Mouse (Mus musculus) layer of hippocampus, adult 11-12 months (tissue): ENCODE data around the gene Thop1.
"Not testable (repeated sequence)": the region's sequence is repeated elsewhere in the genome, so short reads cannot be mapped to it uniquely, and the experiment has no call there.

Experiments used
- DNase-seq: peaks from one replicate; pipeline ENCODE4 v3.0.0; 2022; ENCODE audit warnings: low spot score

The Thop1 gene

DNA sequence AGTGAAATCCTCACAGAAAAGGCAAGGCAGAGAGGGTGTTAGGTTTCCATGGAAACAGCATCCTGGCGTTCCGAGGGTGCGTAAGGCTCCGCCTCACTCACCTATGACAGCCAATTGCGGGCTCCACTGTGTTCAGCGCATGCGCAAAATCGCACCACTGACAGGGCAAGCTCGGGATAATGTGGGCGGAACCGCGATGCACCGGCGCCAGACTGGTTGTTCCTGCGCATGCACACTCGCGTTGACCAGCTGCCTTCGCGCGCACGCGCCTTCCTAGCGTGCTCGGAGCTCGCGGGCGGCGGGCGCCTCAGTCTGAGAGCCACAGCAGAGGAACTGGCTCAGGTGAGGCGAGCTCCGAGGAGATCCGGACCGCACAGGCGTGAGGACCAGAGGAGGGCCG lies at the start of gene Thop1:
TSS of gene Thop1 (plus strand) at position 200 of the 400 bp plus-strand sequence.
- DNase-seq, result peak; percentile 98

DNA sequence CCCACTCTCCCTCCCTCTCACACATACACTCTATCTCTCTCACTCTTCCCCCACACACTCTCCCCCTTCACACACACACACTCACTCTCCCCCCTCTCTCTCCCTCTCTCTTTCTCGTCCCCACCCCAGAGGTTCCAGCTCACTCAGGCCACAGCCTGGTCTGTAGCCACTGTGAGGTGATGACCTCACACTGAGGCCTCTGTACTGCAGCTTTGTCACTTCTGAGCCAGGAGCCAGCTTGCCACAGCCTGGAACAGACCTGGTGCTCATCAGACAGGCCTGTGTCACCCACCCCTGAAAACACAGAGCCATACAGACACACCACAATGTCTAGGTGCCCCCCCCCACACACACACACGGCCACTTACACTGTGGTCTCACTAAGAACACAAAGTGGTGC lies 49.6 kb upstream of the Thop1 start:
- DNase-seq, result peak; percentile 58

DNA sequence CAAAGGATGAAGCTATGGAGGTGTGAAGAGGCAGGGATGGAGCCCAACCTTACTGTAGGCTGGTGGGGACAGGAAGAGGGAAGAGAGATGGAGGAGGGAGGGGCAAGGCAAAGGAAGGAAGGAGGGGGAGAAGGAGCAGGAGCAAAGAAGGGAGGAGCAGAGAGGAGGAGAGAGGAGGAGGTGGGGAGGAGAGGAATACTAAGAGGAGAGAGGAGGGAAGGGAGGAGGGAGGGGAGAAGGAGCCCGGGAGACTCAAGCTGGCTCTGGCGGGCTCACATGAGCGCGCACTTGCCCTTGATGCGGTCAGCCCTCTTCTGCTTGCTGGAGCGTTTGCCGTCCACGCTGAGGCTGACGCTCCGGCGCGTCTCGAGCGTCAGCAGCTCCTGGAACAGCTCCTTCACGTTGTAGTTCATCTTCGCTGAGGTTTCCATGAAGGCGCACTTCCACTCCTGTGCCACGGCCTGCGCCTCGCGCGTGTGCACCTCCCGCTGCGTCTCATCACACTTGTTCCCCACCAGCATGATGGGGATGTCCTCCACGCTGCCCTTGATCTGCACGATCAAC lies 48.2 kb upstream of the Thop1 start:
- no peak for DNase-seq

DNA sequence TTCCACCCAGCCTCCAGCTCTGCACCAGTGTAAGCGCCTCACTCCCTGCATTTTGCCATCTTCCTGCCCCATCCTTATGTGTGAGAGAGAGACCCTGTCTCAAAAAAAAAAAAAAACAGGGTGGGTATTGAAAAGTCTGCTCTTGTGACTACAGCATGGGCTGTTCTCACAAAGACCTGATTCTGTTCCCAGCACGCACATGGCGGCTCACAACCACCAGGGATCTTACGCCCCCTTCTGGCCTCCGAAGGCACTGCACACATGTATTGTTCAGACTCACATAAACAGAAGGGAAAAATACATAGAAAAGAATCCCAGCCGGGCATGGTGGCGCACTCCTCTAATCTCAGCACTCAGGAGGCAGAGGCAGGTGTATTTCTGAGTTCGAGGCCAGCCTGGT lies 47.1 kb upstream of the Thop1 start:
- no peak for DNase-seq

DNA sequence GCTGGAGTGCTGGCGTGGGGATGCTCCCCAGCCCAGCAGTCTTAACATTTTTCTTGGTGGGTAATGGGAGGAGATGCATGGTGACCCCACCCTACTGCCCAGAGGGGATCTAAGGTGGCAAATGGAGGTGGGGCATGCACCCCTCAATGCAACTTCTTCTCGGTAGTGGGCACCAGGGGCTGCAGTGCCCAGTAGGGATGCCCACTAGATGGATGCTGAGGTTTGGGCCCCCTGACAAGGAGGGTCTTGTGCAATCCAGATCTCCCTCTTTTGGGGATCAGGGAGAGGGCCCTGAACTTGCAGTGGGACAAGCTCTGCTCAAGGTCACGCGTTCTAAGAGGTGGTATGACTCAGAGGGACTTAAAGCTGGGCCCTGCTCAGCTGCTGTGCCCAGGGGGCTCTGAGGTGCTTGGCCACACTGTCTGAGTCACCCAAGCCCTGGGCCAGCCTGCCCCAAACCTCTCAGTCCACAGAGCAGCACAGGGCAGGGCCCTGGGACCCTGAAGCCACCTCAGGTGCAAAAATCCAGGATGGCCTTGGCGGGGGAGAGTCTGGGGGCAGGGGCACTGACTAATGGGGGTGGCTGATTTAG lies 45.4 kb upstream of the Thop1 start:
- DNase-seq, result no peak

DNA sequence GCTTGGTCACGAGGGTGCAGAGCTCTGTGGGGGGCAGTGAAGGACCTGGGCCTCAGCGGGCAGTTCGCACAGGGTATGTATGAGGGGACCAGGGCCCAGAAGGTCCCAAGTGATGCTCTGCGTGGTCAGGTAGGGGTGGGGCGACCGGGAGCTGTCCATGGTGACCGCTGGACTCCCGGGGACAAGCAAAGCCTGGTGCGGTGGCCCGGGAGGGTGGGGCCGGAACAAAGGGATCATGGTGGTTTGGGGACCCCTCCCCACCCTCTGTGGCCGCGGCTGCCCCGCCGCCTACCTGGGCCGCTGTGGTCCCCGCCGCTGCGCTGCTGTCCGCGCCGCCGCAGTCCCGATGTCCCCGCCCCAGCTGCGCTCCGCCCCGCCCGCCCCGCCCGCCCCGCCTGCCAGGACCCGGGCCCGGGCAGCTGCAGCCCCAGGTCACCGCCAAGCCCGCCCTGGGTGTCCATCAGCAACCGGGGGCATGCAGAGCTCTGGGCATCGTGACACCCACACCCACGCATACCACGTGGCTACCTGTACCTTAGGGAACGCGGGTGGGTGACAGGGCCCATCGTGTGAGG lies 44.7 kb upstream of the Thop1 start:
- no peak for DNase-seq

DNA sequence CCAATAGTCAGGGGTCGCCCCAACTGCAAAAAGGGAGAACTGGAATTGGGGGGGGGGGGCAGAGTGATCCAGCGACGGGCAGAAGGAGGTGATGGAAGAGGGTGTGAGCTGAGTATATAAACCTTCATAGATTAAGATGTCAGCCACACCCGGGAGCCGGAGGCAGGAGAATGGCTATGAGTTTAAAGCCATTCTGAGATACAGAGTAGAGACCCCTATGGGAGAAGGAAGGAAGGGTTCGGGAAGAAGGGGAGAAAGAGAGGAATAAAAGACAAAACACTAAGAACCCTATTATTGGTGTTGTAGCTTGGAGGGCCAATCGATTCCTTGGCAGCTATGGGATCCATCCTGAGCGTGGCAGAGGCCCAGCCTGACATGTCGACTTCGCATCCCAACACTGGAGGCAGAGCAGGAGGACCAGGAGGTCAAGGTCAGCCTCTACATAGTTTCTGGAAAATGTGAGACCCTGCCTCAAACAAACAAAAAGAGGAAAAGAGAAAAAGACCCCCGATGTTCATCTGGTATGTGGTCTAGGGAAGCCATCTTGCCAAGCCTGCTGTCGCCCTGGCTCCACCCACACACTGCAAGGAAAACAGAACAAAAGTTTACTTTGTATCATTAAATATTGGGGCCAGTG lies 44.1 kb upstream of the Thop1 start, which contains the start of gene Diras1:
TSS of gene Diras1 (minus strand) at position 24 of the 637 bp plus-strand sequence.
- no peak for DNase-seq

DNA sequence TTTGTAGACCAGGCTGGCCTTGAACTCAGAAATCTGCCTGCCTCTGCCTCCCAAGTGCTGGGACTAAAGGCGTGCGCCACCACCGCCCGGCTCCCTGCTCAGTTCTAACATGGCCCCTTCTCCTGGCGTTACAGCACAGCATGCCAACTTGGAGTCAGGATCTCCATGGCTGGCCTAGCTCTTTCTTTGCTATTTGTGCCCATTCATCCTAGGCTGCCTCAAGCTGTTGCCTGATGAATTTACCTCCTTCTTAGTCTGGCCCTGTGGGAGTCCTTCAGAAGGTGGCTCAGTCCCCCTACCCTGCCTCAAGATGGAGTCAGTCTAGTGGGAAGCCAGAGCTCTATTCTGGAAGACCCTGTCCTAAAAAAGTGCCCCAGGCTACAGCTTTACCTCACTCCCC lies 43.0 kb upstream of the Thop1 start:
- no peak for DNase-seq

DNA sequence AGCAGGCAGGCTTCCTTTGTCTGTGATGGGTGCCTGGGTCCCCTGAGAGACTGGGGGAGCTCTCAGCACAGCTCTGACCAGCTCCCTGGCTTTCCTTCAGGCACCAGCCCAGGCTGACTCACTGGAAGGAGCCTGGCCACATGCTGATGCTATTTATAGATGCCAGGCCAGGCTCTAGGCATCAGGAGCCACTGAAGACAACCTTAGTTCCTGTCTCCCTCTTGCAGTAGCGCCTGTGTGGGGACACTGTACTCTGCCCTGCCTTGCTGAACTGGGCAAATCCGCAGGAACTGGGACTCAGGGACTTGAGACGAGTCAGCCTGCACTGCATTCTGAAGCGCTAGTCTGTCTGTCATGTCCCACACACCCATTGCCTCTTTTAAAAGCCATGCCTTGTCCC lies 42.5 kb upstream of the Thop1 start:
- no peak for DNase-seq

DNA sequence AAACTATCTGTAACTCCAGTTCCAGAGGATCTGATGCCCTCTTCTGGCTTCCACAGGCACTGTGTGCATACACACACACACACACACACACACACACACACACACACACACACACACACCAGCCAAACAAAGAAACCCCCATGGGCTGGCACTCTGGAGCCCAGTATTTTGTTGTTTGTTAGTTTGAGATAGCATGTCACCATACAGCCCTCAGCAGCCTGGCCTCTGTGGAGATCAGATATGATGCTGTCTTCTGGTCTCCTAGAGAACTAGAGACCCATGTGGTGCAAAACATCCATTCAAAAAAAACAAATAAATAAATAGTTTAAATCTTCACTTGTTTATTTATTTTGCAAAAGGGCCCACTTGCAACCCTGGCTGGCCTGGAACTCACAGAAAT lies 41.6 kb upstream of the Thop1 start:
- no peak for DNase-seq

DNA sequence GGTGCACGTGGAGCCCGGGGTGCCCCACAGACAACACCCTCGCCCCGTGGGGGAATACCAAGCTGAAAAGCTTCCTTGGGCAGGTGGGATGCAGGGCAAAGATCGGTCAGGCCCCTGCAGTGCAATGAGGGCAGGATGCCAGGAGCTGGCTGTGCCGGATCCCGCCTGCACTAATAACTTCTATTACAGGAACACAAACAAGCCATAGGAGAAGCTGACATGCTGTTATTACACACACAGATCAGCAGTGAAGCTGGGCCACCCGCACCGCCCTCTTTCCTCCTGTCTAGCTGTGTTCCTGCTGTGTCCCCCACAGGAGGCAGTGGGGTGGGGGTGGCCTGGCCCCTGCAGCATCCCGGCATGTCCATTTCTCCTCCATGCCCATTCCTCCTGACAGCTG lies 40.8 kb upstream of the Thop1 start:
- no peak for DNase-seq

DNA sequence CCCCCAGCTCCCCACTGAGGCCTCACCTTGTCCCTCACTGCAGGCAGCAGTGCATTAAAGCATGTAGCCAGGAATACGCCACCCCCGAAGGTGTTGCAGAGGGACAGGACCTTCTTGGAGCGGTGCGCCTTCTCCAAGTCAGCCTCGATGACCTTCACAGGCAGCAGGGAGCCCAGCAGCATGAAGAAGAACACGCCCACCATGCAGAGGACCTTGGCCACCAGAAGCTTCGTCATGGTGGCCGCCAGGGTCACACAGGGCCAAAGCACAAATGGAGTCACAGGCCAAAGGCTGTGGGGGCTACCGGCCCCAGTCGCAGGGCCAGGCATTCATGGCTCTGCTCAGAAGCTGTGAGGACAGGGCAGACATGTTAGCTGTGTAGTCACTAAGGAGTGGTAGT lies 36.2 kb upstream of the Thop1 start:
- no peak for DNase-seq

DNA sequence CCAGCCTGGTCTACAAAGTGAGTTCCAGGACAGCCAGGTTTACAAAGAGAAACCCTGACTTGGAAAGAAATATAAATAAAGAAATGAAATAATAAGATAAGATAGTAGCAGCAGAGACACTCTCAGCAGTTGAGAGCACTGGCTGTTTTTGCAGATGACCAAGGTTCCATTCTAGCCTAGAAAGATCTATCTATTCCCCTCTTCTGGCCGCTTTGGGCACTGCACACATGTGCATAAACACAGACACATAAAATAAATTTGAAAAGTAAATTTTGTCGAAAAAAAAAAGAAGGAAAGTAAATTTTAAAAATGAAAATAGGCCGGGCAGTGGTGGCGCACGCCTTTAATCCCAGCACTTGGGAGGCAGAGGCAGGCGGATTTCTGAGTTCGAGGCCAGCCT lies 33.6 kb upstream of the Thop1 start:
- no peak for DNase-seq

DNA sequence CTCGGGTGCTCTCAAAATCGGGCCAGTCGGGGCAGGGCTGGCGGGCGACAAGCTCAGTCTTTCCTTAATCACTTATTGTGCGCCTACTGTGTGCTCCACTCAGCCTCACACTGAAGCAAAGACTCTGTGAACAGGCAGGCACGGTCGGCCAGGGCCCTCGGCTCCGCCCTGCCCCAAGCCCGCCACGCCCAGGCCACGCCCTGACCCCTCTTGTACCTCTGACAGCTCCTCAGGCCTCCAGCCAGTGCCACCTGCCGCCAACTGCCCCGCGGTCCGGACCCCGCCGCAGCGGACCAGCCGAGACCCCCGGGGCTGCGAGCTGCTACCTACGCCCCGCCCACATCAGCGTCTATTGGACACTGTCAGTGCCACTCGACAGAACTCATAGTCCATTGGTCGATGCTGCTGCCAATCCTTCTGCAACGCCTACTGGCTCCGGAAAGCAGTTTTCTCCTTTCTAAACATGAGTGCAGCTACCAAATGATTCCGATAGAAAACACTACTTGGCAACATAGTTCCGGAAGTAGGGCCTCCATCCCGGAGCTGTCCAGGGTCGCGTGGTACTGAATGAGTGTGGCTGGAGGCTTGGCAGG lies 32.8 kb upstream of the Thop1 start, which contains the start of gene Slc39a3:
TSS of gene Slc39a3 (minus strand) at position 439 of the 593 bp plus-strand sequence.
- peak; percentile 99 for DNase-seq

DNA sequence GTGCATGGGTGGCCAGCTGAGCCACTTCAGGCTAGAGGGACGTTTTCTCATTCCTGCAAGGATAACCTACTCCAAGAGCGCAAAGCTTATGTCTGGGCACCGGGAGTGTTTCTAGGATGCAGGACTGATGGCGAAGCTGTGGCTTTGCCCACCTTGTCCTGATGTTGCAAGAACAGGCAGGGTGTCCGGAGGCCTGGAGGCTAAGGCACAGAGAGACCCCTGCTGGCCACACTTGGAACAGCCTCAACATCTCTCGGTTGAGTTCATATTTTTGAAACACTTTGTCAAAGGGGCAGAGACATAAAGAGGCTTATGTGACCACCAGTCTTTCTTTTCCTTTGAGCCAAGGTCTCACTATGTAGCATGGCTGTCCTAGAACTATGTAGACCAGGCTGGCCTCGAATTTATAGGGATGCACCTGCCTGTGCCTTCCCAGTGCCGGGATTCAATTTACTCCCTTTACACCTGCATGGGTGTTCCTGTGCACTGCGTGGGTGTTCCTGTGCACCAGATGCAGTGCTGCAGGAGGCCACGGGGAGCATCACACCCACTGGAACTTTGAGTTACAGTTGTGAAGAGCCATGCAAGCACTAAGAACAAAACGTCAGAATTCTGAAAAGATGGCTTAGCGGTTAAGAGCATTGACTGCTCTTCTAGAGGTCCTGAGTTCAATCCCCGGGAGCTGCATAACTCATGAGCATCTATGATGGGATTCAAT lies 28.2 kb upstream of the Thop1 start:
- peak; percentile 80 for DNase-seq

DNA sequence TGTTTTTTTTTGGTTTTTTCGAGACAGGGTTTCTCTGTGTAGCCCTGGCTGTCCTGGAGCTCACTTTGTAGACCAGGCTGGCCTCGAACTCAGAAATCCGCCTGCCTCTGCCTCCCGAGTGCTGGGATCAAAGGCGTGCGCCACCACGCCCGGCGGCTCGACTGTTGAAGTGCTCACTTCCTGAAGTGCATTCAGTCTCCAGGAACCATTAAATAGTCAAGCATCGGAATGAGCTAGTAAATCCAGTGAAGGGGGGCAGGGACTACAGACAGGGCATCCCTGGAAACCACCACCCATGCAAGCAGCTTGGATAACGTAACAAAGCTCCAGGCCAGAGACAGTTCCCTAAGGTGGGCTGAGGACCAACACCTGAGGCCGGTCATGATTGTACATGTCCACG lies 24.6 kb upstream of the Thop1 start:
- DNase-seq, result not testable (repeated sequence)

DNA sequence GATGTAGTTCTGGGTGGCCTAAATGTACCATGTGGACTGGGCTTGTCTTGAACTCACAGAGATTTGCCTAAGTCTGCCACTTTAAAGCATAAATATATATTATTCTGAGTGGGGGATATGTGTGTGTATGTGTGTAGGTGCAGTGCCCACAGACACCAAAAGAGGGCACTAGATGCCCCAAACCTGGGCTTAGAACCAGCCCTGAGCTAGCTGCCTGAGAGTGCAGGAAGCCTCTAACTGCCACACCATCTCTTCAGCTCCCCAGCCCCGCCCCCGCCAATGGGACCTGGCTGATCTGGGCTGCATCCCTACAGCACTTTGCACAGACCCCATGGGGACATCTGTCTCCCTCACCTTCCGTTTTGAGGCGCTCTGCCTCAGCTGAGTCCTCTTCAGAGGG lies 19.2 kb upstream of the Thop1 start:
- no peak for DNase-seq

DNA sequence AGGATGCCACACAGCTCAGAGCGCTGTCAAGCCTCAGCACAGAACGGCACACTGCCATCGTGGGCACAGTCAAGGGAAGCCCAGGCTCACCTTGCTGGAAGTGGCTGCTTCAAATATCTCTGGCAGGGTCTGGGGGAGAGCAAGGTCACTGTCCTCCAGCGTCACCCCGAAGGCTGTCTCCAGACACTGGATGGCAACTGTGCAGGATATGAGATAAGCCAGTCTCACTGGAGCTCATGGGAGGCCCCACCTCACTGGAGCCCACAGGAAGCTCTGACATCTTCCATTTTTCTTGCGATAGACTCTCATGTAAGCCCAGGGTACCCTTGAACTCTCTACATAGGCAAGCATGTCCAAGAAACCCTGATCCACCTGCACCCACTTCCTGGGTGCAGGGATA lies 18.7 kb upstream of the Thop1 start:
- DNase-seq, result no peak

DNA sequence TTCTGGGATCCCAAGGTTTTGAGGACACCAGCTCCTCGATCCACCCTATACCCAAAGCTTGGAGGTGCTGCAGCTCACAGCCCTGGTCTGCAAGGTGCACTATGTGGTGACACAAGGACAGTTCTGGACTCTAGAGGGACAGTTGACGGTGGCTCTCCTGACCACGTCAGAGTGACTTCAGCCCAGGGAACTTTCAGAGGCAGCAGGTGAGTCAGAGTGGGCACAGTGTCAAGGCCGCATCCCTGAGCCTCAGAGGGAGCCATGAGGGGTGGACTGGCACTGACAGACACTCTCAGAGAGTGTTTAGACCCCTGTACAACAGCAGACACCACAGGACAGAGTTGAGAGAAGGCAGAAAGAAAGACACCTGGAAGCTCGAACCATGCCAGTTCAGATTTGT lies 17.3 kb upstream of the Thop1 start:
- DNase-seq, result no peak

DNA sequence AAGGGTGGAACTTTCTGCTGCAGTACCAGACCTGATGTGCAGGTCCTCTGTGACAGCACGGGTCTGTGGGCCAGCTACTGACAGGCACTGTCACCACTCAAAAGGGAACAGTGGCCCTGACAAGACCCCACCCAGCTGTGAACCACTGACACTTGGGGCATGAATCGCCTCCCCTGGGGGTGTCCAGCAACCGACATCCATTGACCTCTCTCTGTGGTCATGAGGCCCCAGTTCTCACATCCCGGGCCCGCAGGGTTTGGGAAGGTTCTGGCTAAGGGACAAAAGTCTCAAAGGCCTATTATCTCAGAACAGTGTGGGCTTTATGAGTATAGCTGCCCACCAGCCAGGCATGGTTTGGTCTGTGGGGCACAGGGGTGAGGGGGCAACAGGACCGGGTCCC lies 14.7 kb upstream of the Thop1 start:
- DNase-seq, result no peak

DNA sequence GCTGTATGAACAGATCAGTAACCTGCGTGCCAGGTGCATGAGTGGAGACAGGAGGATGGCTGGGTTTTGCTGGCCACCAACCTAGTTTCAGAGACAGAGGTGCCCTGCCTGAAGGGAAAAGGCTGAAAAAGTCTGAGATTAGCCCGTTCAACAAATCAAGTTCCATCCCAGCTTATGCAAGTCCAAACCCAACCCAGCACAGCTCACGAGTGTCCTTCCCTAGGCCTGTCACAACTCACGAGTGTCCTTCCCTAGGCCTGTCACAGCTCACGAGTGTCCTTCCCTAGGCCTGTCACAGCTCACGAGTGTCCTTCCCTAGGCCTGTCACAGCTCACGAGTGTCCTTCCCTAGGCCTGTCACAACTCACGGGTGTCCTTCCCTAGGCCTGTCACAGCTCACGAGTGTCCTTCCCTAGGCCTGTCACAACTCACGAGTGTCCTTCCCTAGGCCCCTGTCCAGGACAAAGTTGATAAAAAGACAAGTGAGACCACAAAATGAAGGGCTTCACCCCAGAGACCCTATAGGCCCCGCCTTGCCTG lies 14.0 kb upstream of the Thop1 start:
- DNase-seq, result not testable (repeated sequence)
